Mouse (Mus musculus) CD8-positive naive resting alpha-beta T cell, adult 57 days (primary cell): Measurements from ENCODE around the gene Atat1. TPM values are rescaled to one million over a fixed set of nuclear protein-coding genes. Genes with fewer than 3 reads are reported as not detected.

Experiments used
- total RNA-seq: library from RNA; stranded (reverse); gene quantifications from one replicate; pipeline ENCODE4 v1.2.4, GENCODE M21; 2023

Atat1 gene
- 8.6 TPM for total RNA-seq

GRCm38 (mm10) chr17:35909919-35910369 is at the start of gene Atat1:
Atat1 (minus strand) TSS chr17:35910075.

GRCm38 (mm10) chr17:35916297-35917142 is 6.6 kb upstream of the Atat1 start, which contains the start of the genes Mrps18b and Ppp1r10:
Mrps18b (minus strand) TSS chr17:35916389.
Ppp1r10 (plus strand) TSS chr17:35916434.

GRCm38 (mm10) chr17:35896781-35897643 is 12.9 kb downstream of the Atat1 start, which contains the start of gene 2310061I04Rik:
2310061I04Rik (minus strand) TSS chr17:35897431.

GRCm38 (mm10) chr17:35879245-35880057 is 30.4 kb downstream of the Atat1 start, which contains the start of gene Dhx16:
Dhx16 (plus strand) TSS chr17:35879819.

GRCm38 (mm10) chr17:35865481-35866280 is 44.2 kb downstream of the Atat1 start, which contains the start of gene Ppp1r18:
Ppp1r18 (plus strand) TSS chr17:35865593.

GRCm38 (mm10) chr17:35861198-35861857 is 48.5 kb downstream of the Atat1 start, which contains the start of gene Nrm:
Nrm (plus strand) TSS chr17:35861318.

Other genes starting within 250 kb of the Atat1 start
- gene Vars2, start 242.5 kb downstream of the Atat1 start, total RNA-seq: 45.6 TPM
- 15.9 TPM for gene Gtf2h4, start 236.3 kb downstream of the Atat1 start, total RNA-seq
- 10.0 TPM for gene Ddr1, start 205.5 kb downstream of the Atat1 start, total RNA-seq
- gene Ier3, start 88.4 kb downstream of the Atat1 start, total RNA-seq: 10.8 TPM
- gene Flot1, start 86.8 kb downstream of the Atat1 start, total RNA-seq: 52.4 TPM
- gene Tubb5, start 71.8 kb downstream of the Atat1 start, total RNA-seq: 692 TPM
- 76.2 TPM for gene Mdc1, start 68.6 kb downstream of the Atat1 start, total RNA-seq
- 16.8 TPM for gene Nrm, start 48.8 kb downstream of the Atat1 start, total RNA-seq
- 239 TPM for gene Ppp1r18, start 44.5 kb downstream of the Atat1 start, total RNA-seq
- 109 TPM for gene Dhx16, start 30.3 kb downstream of the Atat1 start, total RNA-seq
- gene 2310061I04Rik, start 12.6 kb downstream of the Atat1 start, total RNA-seq: 23.7 TPM
- gene Mrps18b, start 6.3 kb upstream of the Atat1 start, total RNA-seq: 67.6 TPM
- gene Ppp1r10, start 6.4 kb upstream of the Atat1 start, total RNA-seq: 156 TPM
- gene Abcf1, start 59.7 kb upstream of the Atat1 start, total RNA-seq: 116 TPM
- gene Gnl1, start 69.8 kb upstream of the Atat1 start, total RNA-seq: 51.7 TPM
- 47.3 TPM for gene Prr3, start 70.2 kb upstream of the Atat1 start, total RNA-seq
- gene H2-T24, start 110.5 kb upstream of the Atat1 start, total RNA-seq: 22.1 TPM
- 301 TPM for gene H2-T23, start 122.8 kb upstream of the Atat1 start, total RNA-seq
- gene H2-T22, start 132.7 kb upstream of the Atat1 start, total RNA-seq: 184 TPM
- gene Gm6034, start 132.9 kb upstream of the Atat1 start, total RNA-seq: 1.0 TPM
- 81.8 TPM for gene Gm11127, start 148.3 kb upstream of the Atat1 start, total RNA-seq
- 9.5 TPM for gene Gm19684, start 211.6 kb upstream of the Atat1 start, total RNA-seq
- 17.0 TPM for gene Gm7030, start 219.3 kb upstream of the Atat1 start, total RNA-seq